Mouse (Mus musculus) right cerebral cortex, postnatal 36 days (tissue): ENCODE data around the gene Dhcr24.
A peak's percentile ranks its signal among the peaks of the same experiment; 100 is the strongest.

Experiments
- DNase-seq, 2 experiments: peaks; one replicate each; pipeline ENCODE4 v3.0.0; 2022; ENCODE audit warnings: low spot score in 2 of 2, mixed read lengths in 1 of 2

Dhcr24 gene

DNA sequence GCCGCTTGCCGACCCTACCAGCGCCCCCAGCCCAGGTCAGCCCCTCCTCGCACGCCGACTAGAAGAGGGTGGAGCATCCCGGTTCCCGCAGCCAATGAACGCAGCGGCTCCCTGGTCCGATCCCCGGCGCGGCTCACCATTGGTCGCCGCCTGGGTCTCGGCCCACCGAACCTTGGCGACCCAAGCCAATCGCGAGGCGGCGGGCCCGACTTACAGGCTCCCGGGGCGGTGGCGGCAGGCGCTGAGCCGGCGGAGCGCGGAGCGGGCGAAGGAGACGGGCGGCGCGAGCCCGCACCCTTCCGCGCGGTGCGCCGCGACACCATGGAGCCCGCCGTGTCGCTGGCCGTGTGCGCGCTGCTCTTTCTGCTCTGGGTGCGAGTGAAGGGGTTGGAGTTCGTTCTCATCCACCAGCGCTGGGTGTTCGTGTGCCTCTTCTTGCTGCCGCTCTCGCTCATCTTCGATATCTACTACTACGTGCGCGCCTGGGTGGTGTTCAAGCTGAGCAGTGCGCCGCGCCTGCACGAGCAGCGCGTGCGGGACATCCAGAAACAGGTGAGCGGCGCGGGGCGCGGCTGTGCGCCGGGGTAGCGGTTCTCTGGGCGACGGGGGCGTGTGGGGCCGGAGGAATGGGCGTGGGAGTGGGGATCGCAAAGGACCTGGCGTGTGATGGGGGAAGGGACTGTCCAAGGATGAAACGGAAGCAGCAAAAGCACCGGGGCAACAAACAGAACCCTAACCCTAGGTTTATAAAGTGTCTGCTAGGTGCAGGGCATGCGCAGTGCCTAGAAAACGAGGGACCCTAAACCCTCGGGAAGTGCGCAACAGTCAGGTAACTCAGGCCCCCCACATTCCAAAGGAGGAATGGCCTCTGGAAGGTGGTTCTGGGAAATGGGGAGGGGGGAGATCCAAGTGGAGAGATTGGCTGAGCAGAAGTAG lies at the start of gene Dhcr24:
Gene Dhcr24, plus strand, starts transcription at position 193 of the 936 bp plus-strand sequence.
- peak; percentile 94 to 96 for DNase-seq

DNA sequence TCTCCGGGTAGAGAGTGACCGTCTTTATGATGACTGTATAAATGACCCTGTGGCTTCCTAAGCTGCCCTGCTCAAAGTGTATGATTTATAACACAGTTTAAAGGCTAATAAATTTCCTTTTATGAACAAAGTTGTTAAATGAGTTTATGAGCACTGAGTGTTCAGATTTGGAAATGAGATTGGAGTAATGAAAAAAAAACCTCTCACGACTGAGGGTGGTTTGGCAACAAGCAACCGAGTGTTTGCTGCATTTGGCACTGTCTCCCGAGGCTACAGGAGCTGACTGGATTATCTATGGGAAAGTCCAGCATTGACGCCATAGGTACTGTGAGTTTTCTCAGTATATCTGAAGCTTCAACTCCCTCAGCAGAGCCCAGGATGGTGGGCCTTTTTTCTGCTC lies 46.2 kb upstream of the Dhcr24 start:
- DNase-seq = no peak

DNA sequence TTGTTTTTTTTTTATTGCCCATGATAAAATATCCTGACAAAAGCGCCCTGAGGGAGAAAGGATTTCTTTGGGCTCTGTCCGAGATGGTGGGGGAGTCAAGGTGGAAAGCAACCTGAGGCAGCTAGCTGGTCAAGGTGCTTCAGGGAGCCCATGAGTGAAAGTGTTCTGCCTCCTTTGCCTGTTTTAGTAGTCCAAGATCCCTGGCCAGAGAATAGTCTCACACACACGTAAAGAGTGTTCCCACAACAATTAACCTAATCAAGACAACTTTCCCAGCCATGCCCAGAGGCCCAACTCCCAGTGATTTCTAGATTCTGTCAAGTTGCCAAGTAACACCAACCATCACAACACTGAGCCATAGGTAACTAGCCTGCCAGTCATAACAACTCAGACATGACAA lies 38.3 kb upstream of the Dhcr24 start:
- no peak for DNase-seq

DNA sequence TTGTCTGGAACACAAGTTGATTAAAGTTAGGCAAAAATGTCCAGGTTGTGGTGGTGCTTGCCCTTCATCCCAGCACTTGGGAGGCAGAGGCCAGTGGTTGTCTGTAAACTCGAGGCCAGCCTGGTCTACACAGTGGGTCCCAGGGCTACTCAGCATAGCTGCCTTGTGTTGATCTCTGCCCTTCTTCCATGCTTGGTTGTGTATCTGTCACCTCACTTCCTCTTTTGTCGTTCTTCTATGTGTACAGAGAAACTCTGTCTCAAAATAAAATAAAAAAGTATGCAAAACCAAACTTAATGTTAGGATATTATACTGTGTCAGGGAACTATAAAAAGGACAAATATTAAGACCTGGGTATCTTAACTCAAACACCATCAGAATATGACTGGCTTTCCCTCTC lies 36.7 kb upstream of the Dhcr24 start:
- no peak for DNase-seq

DNA sequence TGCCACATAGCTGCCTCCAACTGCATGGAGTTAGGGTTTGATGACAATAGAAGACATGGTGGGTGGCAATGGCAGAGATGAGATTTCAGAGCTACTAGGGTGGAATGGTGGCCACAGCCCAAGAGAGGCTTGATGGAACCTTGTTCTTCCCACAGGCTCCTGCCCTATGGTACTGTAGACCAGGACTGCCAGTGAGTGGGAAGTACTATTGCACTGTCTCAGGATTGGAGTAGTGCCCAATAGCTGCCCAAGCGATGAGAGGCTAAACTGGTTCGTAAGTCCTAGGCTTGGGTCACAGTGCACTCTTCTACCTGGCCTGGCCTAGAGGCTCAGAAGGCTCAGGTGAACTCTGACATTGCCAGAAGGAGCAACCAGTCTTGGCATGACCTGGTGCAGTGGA lies 35.8 kb upstream of the Dhcr24 start:
- no peak for DNase-seq

DNA sequence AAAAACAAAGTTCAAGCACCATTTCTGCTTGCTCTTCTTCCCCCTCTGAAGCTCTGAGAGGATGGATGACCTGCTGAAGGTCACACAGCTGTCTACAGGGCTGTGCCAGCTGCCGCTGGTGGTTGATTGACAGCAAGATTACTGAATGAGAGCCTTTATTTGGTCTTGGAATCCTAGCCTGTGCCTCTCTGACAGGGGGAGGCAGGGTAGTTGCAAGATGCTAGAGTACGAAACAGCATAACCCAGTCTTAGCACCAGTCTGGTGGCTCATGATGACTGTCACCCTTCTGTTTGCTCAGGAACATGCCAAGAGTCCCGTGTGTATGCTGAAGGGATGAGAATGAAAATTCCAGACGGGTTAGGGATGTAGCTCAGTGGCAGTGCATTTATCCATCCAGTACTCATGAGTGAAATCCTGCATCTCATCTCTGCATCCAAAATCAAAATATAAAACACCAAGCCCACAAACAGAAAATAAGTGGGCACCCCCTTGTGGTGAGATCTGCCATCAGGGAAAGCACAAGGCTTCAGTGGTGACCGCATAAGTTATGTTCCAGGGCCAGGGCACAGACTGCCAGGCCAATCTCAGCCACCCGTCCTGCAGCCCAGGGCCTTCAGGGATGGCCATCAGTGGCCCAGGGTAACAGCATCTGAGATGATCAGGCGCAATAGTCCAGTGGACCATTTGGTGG lies 32.8 kb upstream of the Dhcr24 start:
- DNase-seq = peak in 1 of 2 experiments; percentile 20

GRCm38 (mm10) chr4:106529375-106530112 lies 31.3 kb upstream of the Dhcr24 start:
- peak; percentile 83 to 85 for DNase-seq

GRCm38 (mm10) chr4:106530113-106530482 lies 30.7 kb upstream of the Dhcr24 start:
- DNase-seq = no peak

GRCm38 (mm10) chr4:106533421-106534080 lies 27.3 kb upstream of the Dhcr24 start:
- no peak for DNase-seq

- no peak for DNase-seq
These were observed 26.6 kb upstream of the Dhcr24 start for GRCm38 (mm10) chr4:106534256-106534655.

- no peak for DNase-seq
These were observed 21.1 kb upstream of the Dhcr24 start for GRCm38 (mm10) chr4:106539756-106540155.

DNA sequence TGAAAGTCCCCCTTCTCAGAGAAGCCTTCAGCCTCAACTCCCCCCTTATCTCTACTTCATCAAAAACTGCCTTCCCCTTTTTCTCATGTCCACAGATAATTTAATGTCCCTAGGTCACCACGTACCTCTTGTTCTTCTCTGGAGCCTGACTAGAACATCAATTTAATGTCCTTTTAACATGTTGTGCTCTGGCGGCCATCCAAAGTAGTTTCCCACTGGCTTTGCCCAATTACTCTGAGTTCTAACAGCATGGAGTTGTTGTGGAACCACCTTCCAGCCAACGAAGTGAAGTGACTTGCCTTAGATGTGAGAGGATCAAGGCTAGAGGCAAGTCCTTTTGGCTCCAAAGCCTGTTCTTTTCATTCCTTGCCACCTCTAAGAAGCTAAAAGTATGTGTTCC lies 19.3 kb upstream of the Dhcr24 start:
- DNase-seq = no peak

DNA sequence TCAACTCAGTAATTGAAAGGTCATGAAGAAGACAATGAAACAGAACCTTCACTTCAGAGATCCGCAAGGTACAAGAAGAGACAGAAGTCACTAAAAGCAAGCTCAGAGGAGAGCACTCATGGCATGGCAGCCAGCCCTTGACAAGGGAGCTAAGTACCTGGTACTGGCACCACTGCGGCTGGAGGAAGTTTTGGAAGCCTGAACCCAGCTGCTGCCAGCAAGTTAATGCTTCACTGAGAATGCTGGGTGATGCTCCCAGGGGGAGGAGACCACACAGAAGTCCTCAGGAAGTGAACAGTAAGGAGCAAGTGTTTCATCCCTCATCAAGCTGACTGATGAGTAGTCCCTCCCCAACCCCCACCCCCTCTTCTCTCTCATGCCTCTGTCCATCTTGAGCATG lies 18.6 kb upstream of the Dhcr24 start:
- DNase-seq = no peak

GRCm38 (mm10) chr4:106545817-106546373 lies 14.9 kb upstream of the Dhcr24 start:
- DNase-seq = no peak

- no peak for DNase-seq
These were observed 13.9 kb upstream of the Dhcr24 start for GRCm38 (mm10) chr4:106546896-106547295.

DNA sequence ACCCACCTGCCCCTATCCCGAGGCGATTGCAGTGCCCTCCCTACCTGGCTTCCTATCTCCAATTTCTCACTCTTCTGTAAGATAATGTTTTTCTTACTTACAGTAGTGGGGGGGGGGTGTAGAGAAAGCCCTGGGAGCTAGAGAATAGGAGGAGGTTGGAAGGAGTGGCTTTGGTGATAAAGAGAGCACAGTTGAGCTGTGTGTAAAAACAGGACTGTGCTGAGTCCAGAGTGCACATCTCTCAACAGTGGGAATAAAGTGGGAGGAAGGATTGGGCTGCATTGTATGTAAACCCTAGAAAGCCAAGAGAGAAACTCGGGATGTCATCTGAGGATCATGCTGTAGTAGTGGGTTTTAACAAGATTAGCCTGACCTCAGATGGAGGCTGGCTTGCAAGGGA lies 12.7 kb upstream of the Dhcr24 start:
- no peak for DNase-seq

DNA sequence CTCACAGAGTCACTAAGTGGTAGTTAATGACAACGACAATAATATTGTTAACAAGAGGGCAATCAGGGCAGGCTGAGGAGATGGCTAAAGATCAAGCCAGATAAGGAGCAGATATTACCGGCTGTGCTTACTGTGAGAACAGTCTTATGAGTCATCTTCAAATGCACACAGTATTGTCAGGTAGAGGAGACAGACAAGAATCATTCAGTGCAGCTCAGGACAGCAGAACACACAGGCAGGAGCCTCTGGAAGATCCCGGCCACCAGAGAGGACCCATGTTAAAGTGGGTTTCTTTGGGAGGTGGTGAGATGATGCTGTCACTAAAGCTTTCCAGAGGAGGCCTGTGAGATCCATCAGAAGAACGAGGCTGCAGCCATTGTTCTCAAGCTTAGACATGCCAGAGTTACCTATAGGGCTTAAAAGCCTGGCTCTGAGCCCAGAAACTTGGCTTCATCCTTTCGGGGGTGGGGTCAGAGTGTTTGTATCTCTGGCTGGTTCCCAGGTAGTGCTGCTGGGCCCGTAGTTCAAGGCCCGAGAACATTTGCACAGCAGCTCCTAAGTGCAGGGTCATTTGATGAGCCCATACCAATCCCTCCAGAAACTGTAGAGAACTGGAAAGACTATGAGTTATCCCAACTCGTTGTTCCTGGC lies 10.2 kb upstream of the Dhcr24 start:
- DNase-seq = no peak

DNA sequence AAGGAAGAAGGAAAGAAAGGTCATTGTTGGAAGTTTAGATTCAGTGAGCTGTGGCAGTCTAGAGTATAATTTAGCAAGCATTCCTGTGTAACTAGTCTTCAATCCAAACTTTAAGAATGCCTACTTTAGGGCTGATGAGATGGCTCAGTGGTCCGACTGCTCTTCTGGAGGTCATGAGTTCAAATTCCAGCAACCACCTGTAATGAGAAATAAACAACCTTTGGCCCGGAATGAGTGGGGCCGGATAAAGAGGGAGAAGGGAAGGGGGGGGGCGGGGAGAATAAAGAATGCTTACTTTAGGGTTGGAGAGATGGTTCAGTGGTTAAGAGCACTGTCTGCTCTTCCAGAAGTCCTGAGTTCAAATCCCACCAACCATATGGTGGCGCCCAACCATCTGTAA lies 3.6 kb upstream of the Dhcr24 start:
- no peak for DNase-seq

GRCm38 (mm10) chr4:106557978-106558377 lies 2.9 kb upstream of the Dhcr24 start:
- no peak for DNase-seq

DNA sequence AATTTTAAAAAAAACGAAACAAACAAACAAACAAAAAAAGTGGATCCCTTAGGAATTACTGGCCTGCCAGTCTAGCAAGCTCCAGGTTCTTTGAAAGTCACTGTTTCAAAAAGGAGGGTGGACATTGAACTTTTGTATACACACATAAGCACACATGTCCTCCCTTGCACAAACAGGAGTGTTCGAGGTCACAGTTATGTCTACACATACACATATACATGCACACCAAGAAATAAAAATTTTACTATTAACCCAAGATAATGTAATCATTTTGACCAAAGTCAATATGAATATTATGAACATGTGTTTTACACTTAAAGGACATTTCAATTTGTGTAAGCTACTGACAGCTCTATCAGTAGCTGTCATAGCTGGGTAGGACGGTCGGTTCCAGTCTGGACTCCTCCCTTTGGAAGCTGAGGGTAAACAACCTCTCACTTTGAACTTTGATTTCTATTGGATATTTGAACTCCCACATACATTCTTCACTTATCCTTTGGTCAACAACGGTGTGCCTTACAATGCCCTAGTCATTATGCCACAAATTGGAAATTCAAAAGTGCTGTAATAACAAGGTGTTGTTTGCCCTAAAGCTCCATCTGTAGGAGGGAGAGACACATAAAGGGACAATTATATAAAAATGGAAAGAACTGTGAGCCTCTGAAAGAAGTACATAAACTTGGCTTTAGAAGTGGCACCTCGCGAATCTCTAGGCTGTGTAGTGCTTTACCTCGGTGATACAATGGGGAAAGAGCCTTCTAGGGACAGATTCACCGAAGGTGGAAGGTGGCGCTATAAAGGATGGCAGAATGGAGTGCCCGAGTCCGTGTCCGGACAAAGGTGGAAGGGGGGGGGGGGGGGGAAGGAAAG lies 1.3 kb upstream of the Dhcr24 start:
- no peak for DNase-seq
